Mouse (Mus musculus): ENCODE data around the gene Igfbp4. TPM values are rescaled to one million over a fixed set of nuclear protein-coding genes. Genes with fewer than 3 reads are reported as not detected.

The Igfbp4 gene
- polyA plus RNA-seq (2015; fragmentation: Nextera tagmentation; extraction: Ambion mirVana) = 131 TPM in 2 replicates

GRCm38 (mm10) chr11:99041051-99041729 is at the start of gene Igfbp4:
Igfbp4 (plus strand) TSS chr11:99041244.
- Histone ChIP-seq H3K9me3 (replicated peaks) (no peaks in the 10 kb centered on the region), H3K27ac (peak within 1 kb of the TSS; percentile 82), H3K27me3 (no peaks in the 10 kb centered on the region), H3K4me1 (peaks cover 30% of the 10 kb centered on the region), H3K4me3 (peak within 1 kb of the TSS; percentile 67), H3K36me3 (ENCODE audit: poor library complexity, severe bottlenecking) (no peaks in the 10 kb centered on the region), H3K4me2 (peak within 1 kb of the TSS; percentile 99), H3K9ac (peak within 1 kb of the TSS; percentile 87)
- under 1% methylated on average over 59 of the region's 63 CpGs for WGBS
- ATAC-seq = peak; percentile 71

GRCm38 (mm10) chr11:98995987-98996386 is 45.1 kb upstream of the Igfbp4 start:
- ATAC-seq = no peak
- Histone ChIP-seq H3K9ac (no peak overlapping the region), H3K4me3 (no peak overlapping the region), H3K27ac (no peak overlapping the region), H3K4me1 (no peaks in the 10 kb centered on the region), H3K27me3 (no peaks in the 10 kb centered on the region), H3K9me3 (replicated peaks) (no peaks in the 10 kb centered on the region), H3K36me3 (ENCODE audit: poor library complexity, severe bottlenecking) (peaks cover 97% of the 10 kb centered on the region), H3K4me2 (no peak overlapping the region)
- WGBS = 95% methylated on average over 7 of the region's 7 CpGs

GRCm38 (mm10) chr11:98997659-98998058 is 43.4 kb upstream of the Igfbp4 start:
- no peaks in the 10 kb centered on the region for H3K9me3 ChIP-seq (replicated peaks)
- H3K4me1 ChIP-seq = no peaks in the 10 kb centered on the region
- no peak overlapping the region for H3K4me3 ChIP-seq
- no peak overlapping the region for H3K4me2 ChIP-seq
- H3K36me3 ChIP-seq (ENCODE audit: poor library complexity, severe bottlenecking) = peaks cover 99% of the 10 kb centered on the region
- ATAC-seq = no peak
- H3K27ac ChIP-seq = no peak overlapping the region
- H3K27me3 ChIP-seq = no peaks in the 10 kb centered on the region
- WGBS = 91% methylated on average over 4 of the region's 4 CpGs
- H3K9ac ChIP-seq = no peak overlapping the region

GRCm38 (mm10) chr11:98998776-98999175 is 42.3 kb upstream of the Igfbp4 start:
- no peaks in the 10 kb centered on the region for H3K4me1 ChIP-seq
- no peak overlapping the region for H3K4me3 ChIP-seq
- H3K4me2 ChIP-seq = no peak overlapping the region
- no peak overlapping the region for H3K9ac ChIP-seq
- no peaks in the 10 kb centered on the region for H3K9me3 ChIP-seq (replicated peaks)
- no peaks in the 10 kb centered on the region for H3K27me3 ChIP-seq
- H3K27ac ChIP-seq = no peak overlapping the region
- no peak for ATAC-seq
- H3K36me3 ChIP-seq (ENCODE audit: poor library complexity, severe bottlenecking) = peaks cover 98% of the 10 kb centered on the region

GRCm38 (mm10) chr11:98999243-98999642 is 41.8 kb upstream of the Igfbp4 start:
- Histone ChIP-seq H3K9me3 (replicated peaks) (no peaks in the 10 kb centered on the region), H3K36me3 (ENCODE audit: poor library complexity, severe bottlenecking) (peaks cover 98% of the 10 kb centered on the region)
- 94% methylated on average over 11 of the region's 11 CpGs for WGBS

GRCm38 (mm10) chr11:99006788-99007187 is 34.3 kb upstream of the Igfbp4 start:
- Histone ChIP-seq H3K4me3 (no peak overlapping the region), H3K9ac (no peak overlapping the region), H3K27ac (no peak overlapping the region), H3K27me3 (no peaks in the 10 kb centered on the region), H3K36me3 (ENCODE audit: poor library complexity, severe bottlenecking) (peaks cover 92% of the 10 kb centered on the region), H3K4me1 (no peaks in the 10 kb centered on the region), H3K4me2 (no peak overlapping the region), H3K9me3 (replicated peaks) (no peaks in the 10 kb centered on the region)
- 93% methylated on average over 9 of the region's 9 CpGs for WGBS
- ATAC-seq = no peak

More at GRCm38 (mm10) chr11:98999243-98999642, 41.8 kb upstream of the Igfbp4 start:
- Histone ChIP-seq H3K9ac (no peak overlapping the region), H3K4me3 (no peak overlapping the region), H3K4me1 (no peaks in the 10 kb centered on the region), H3K27me3 (no peaks in the 10 kb centered on the region), H3K27ac (no peak overlapping the region), H3K4me2 (no peak overlapping the region)
- no peak for ATAC-seq

- Histone ChIP-seq H3K27me3 (no peaks in the 10 kb centered on the region), H3K4me3 (no peak overlapping the region), H3K27ac (no peak overlapping the region), H3K4me1 (no peaks in the 10 kb centered on the region), H3K9me3 (replicated peaks) (no peaks in the 10 kb centered on the region), H3K9ac (no peak overlapping the region), H3K4me2 (no peak overlapping the region), H3K36me3 (ENCODE audit: poor library complexity, severe bottlenecking) (peaks cover 95% of the 10 kb centered on the region)
- 92% methylated on average over 4 of the region's 4 CpGs for WGBS
- no peak for ATAC-seq
These were observed 30.9 kb upstream of the Igfbp4 start for GRCm38 (mm10) chr11:99010124-99010523.

GRCm38 (mm10) chr11:99010706-99011105 is 30.3 kb upstream of the Igfbp4 start:
- Histone ChIP-seq H3K4me1 (no peaks in the 10 kb centered on the region), H3K9me3 (replicated peaks) (no peaks in the 10 kb centered on the region), H3K36me3 (ENCODE audit: poor library complexity, severe bottlenecking) (peaks cover 95% of the 10 kb centered on the region), H3K27me3 (no peaks in the 10 kb centered on the region), H3K9ac (no peak overlapping the region), H3K4me2 (no peak overlapping the region), H3K27ac (no peak overlapping the region), H3K4me3 (no peak overlapping the region)
- 94% methylated on average over 5 of the region's 5 CpGs for WGBS
- ATAC-seq = no peak

- WGBS = 85% methylated on average over 1 of the region's 1 CpGs
- no peak for ATAC-seq
- H3K4me3 ChIP-seq = no peak overlapping the region
- H3K9ac ChIP-seq = no peak overlapping the region
- H3K27ac ChIP-seq = no peak overlapping the region
- no peaks in the 10 kb centered on the region for H3K4me1 ChIP-seq
- no peaks in the 10 kb centered on the region for H3K27me3 ChIP-seq
- peaks cover 91% of the 10 kb centered on the region for H3K36me3 ChIP-seq (ENCODE audit: poor library complexity, severe bottlenecking)
- H3K9me3 ChIP-seq (replicated peaks) = no peaks in the 10 kb centered on the region
- no peak overlapping the region for H3K4me2 ChIP-seq
These were observed 27.2 kb upstream of the Igfbp4 start for GRCm38 (mm10) chr11:99013856-99014255.

GRCm38 (mm10) chr11:99019844-99020243 is 21.2 kb upstream of the Igfbp4 start:
- Histone ChIP-seq H3K27ac (no peak overlapping the region), H3K9me3 (replicated peaks) (no peaks in the 10 kb centered on the region), H3K9ac (no peak overlapping the region), H3K4me2 (no peak overlapping the region), H3K36me3 (ENCODE audit: poor library complexity, severe bottlenecking) (peaks cover 57% of the 10 kb centered on the region), H3K4me1 (peaks cover 29% of the 10 kb centered on the region), H3K4me3 (no peak overlapping the region), H3K27me3 (no peaks in the 10 kb centered on the region)
- 97% methylated on average over 6 of the region's 6 CpGs for WGBS
- no peak for ATAC-seq

- peak overlapping the region; percentile 82 for H3K9ac ChIP-seq
- H3K4me3 ChIP-seq = peak overlapping the region; percentile 76
- H3K27me3 ChIP-seq = no peaks in the 10 kb centered on the region
- no peaks in the 10 kb centered on the region for H3K9me3 ChIP-seq (replicated peaks)
- ATAC-seq = no peak
- H3K36me3 ChIP-seq (ENCODE audit: poor library complexity, severe bottlenecking) = peaks cover 37% of the 10 kb centered on the region
- H3K4me1 ChIP-seq = peaks cover 29% of the 10 kb centered on the region
- peak overlapping the region; percentile 69 for H3K4me2 ChIP-seq
- 80% methylated on average over 5 of the region's 5 CpGs for WGBS
- H3K27ac ChIP-seq = no peak overlapping the region
These were observed 18.6 kb upstream of the Igfbp4 start for GRCm38 (mm10) chr11:99022384-99022933.

GRCm38 (mm10) chr11:99023094-99023493 is 17.9 kb upstream of the Igfbp4 start:
- ATAC-seq = no peak
- peak overlapping the region; percentile 82 for H3K9ac ChIP-seq
- peak overlapping the region; percentile 69 for H3K4me2 ChIP-seq
- H3K4me1 ChIP-seq = peaks cover 29% of the 10 kb centered on the region
- no peak overlapping the region for H3K27ac ChIP-seq
- peak overlapping the region; percentile 76 for H3K4me3 ChIP-seq
- WGBS = 5% methylated on average over 4 of the region's 4 CpGs
- H3K27me3 ChIP-seq = no peaks in the 10 kb centered on the region
- no peaks in the 10 kb centered on the region for H3K9me3 ChIP-seq (replicated peaks)
- H3K36me3 ChIP-seq (ENCODE audit: poor library complexity, severe bottlenecking) = peaks cover 31% of the 10 kb centered on the region

Data from forebrain, embryonic 13.5 days (tissue).